Mouse (Mus musculus): ENCODE measurements around the gene Trp53.

DNA sequence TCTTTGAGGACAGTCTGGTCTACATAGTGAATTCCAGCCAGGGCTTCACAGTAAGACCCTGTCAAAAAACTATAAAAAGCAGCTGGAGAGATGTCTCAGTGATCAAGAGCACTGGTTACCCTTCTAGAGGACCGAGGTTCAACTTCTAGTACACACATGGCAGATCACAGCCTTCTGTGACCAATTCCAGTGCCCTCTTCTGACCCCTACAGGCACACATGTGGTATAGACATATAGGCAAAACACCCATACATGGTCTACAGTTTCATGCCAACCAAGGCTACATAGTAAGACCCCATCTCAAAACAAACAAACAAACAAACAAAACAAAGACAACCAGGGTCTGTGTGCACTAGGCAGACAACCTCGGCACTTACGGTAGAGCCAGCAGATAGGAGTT, 4.9 kb upstream of the Trp53 start:
- TF ChIP-seq GATA1 (IDR thresholded peaks at IDR 0.05; ENCODE audit: borderline replicate concordance, low read length): no peak
- TF ChIP-seq FLI1 (IDR thresholded peaks at IDR 0.05; ENCODE audit: low read length): no peak

All from megakaryocyte, embryonic 14.5 days (primary cell).